In the genomic region with DNA sequence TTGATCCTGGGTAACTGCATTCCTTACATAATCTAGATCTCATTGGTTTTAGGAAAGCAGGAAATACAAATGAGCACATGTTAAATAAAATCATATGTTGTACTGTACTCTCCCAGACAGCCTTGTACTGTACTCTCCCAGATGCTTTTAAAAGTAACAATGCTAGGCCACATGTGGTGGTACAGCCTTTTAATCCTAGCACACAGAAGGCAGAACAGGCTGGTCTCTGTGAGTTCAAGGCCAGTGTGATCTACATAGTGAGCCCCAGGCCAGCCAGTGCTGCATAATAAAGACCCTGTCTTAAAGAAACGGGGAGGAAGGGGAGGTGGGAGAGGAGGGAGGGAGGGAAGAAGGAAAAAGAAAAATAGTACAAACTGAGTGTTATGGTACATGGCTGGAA, we compare ENCODE assay signal across 11 mouse cellular contexts.
"Had no signal": no experiment of that assay in that cellular context is flagged by ENCODE, and none has a peak within 500 bp of the region (broad histone marks: within the 10 kb centered on the region; RNA-seq: fewer than 3 reads in every experiment).

No protein-coding gene starts in this region.

- H3K27ac ChIP-seq: liver, embryonic 13.5 days; neural tube, embryonic 12.5 days had no signal

- H3K4me1 ChIP-seq: neural tube, embryonic 12.5 days had no signal

- H3K4me3 ChIP-seq: liver, embryonic 13.5 days; neural tube, embryonic 12.5 days had no signal

- DNase-seq: kidney, adult 18-20 months; kidney, adult 9 months; liver, embryonic 13.5 days; lung, adult 2 months; lung, postnatal 14 days; lung, postnatal 4 days; midbrain, embryonic 14.5 days; thymus, adult 18-20 months; thymus, postnatal 36 days had no signal

- H3K9ac ChIP-seq: liver, embryonic 13.5 days; neural tube, embryonic 12.5 days had no signal

- H3K4me2 ChIP-seq: liver, embryonic 13.5 days; midbrain, embryonic 11.5 days; neural tube, embryonic 12.5 days had no signal

- H3K9me3 ChIP-seq: liver, embryonic 13.5 days had no signal

- H3K36me3 ChIP-seq: neural tube, embryonic 12.5 days had no signal

- H3K27me3 ChIP-seq: liver, embryonic 13.5 days; neural tube, embryonic 12.5 days had no signal
